Mouse (Mus musculus) spleen, adult 12 weeks (tissue): Measurements from ENCODE around the gene Zfp672.
"Not testable (repeated sequence)": the region's sequence is repeated elsewhere in the genome, so short reads cannot be mapped to it uniquely, and the experiment has no call there.

Source experiments
- DNase-seq: peaks from one replicate; pipeline ENCODE4 v3.0.0; 2022; ENCODE audit warnings: low spot score

Zfp672 gene

DNA sequence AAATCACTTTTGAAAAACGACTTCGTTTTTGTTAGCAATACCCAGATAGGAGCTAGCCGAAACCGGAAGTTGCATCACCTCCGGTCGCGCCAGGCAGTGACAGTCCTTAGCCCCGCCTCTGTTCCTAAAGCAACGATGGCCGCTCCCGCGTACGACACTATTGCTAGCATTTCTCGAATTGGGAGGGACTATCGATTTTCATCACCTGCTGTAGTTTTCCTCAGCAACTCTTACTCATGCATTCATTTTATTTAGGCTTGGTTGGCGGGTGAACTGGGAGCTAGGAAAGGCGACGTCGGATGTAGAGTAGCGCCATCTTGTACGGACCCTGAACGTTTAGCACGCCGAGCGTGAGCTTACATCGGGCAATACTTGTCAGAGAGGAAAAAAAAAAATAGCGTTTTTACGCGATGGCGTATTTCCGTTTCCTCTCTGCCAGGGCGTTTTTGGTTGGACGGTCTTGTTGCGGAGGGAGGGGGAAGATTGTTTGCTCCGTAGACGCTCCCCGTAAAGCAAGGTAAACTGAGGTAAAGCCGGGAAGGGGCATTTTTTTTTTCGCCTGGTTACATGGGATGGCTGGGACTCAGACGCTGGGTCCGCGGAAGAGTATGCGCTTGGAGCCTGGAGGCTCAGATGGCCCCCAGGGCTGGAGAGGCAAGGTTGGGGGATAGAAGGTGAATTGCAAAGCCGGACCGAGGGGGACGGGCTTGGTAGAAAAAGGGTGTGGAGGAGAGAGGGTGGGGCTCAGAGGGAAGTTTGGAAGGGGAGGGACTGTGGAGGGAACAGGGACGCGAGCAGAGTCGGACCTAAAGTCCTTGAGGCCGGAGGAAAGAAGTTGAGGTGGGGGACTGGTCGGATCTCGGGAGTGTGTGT lies at the start of gene Zfp672, which contains the start of gene Sh3bp5l:
Gene Zfp672 (minus strand): TSS at position 64 of the 873 bp plus-strand sequence.
Gene Sh3bp5l (plus strand): TSS at position 449 of the 873 bp plus-strand sequence.
- peak; percentile 86 for DNase-seq

DNA sequence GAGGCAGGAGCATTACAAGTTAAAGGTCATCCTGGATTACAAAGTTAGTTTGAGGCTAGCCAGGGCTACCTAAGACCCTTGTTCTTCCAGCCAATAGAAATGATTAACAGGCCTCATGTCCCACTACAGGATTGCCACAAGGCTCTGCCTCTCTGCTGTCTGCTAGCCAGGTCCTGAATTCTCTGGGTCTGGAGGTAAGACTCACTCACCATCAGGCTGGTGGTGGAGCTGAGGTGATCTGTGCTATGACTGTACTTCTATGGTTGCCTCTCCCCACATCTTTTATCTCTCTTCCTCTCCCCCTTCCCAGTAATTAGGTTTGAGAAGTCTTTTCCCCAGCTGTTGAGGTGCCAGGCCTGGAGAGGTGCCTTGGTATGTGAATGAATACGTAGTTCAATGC lies 49.4 kb upstream of the Zfp672 start:
- DNase-seq = no peak

DNA sequence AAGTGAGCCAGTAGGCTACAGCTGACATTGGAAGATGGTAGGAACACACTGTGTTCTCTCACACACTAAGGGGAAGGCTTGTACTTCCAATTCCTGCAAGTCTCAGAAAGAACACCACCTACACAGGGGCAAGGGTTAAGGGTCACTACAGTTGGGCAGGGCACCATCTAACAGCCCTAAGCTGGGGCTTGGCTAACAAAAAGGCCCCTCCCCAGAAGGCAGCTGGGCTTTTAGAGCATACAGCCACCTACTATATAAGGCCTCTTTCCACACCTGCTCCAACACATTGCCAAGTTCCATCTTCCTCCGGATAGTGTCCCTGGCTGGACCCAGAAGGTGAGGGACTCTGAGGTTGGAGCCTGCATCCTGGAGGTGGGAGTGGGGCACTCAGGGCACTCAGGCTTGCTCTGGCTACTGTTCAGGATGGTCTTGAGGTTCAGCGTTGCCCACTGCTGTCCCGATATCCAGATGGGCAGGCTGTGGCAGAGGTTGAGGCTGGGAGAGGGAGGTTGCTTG lies 48.7 kb upstream of the Zfp672 start, which contains the start of gene Lypd8:
Gene Lypd8 (plus strand): TSS at position 281 of the 516 bp plus-strand sequence.
- no peak for DNase-seq

DNA sequence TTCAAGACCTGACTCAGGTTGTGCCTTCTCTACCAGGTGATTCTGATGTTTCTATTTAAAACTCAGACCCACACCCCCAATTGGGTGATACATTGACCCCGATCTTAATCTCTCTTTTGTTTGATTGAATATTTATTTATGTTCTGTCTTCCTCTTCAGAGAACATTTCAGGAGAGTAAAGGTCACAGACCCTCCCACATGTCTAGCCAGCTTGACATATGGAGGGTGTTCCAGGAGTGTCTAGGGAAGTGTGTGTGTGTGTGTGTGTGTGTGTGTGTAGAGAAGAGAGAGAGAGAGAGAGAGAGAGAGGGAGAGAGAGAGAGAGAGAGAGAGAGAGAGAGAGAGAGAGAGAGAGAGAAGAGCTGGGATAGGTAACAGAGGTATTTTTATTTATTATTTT lies 47.5 kb upstream of the Zfp672 start:
- DNase-seq = no peak

DNA sequence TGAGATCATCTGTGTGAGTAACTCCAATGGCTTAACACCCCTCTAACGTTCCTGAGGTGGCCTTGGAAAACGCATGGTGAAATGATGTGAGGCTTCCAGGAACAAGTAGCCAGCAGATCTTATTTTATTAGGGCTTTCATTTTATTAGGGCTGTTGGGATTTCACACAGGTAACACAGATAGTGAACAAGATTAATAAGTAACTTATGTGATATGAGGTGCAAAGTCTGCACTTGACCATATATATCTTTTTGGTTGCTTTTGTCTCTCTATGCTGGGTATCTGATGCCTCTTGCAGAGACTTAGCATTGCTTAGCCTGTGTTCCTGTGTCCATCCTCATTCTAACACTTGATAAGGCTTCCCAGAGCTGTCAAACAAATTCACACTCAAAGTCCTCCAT lies 47.1 kb upstream of the Zfp672 start:
- DNase-seq = no peak

DNA sequence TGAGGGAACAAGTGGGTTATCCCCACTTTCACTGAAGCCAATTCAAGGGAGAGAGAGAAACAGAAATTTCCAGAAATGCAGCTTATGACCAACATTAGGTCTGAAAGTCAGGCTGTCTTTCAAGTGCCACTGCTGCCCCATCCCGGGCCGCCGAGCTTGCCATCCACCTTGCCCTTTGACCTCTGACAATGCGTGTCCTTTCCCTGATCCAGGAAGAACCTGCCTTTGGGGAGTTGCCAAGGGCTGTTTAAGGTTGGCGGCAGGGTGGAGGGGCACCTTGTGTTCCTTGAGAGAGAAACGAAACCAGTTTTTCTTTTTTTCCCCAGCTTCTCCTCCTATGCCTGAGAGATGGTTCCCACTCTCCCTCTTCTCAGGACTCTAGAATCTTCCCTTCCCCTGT lies 36.1 kb upstream of the Zfp672 start:
- DNase-seq = not testable (repeated sequence)

DNA sequence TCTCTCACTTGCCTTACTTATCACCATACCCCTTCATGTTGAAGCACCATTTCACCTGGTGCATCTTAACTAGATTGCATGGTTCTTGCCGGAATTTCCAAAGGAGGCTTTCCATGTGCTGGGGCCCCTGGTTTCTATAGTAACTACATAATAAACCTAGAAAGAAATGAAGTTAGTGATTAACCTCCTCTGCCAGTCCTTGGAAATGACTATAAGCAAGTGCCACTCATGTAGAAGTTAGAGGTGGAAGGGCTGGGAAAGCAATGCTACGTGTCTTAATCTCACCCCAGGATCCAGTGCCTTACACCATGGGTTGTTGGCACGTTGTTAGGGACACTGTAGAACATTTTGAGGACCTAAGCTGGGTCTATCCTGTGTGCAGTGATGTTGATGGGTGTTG lies 34.3 kb upstream of the Zfp672 start:
- DNase-seq = no peak

DNA sequence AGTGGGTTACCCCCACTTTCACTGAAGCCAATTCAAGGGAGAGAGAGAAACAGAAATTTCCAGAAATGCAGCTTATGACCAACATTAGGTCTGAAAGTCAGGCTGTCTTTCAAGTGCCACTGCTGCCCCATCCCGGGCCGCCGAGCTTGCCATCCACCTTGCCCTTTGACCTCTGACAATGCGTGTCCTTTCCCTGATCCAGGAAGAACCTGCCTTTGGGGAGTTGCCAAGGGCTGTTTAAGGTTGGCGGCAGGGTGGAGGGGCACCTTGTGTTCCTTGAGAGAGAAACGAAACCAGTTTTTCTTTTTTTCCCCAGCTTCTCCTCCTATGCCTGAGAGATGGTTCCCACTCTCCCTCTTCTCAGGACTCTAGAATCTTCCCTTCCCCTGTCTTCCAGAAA lies 32.4 kb upstream of the Zfp672 start:
- DNase-seq = not testable (repeated sequence)

DNA sequence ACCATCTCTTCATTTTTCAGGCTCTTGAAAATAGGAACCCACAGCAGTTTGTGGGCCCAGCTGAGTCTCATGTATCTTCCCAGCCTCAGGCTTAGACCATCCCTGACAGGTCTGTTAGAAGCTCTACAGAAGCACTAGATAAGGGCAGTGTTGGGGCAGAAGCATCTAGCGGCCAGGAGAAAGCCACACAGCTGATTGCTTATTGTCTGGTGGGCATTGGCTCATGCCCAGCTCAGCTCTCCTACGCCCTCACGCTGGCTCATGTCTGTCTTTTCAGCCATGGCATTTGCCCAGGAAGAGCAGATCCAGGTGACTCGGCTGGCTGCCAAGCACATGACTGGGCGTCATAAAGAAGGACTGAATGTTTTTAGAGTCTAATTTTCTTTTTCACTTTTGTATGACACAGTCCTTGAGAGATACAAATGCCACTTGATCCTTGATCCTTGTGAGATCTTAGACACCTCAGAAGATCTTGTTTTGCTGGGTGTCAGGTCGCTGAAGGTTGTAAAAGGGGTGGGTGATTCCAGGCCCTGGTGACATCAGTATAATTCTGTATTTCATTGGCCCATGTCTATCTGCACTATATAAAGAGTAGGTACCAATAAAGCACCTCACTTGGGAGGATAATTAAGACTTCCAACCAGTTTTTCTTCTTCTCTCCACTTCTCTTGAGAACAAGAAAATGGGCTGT lies 27.9 kb upstream of the Zfp672 start:
- DNase-seq = no peak

DNA sequence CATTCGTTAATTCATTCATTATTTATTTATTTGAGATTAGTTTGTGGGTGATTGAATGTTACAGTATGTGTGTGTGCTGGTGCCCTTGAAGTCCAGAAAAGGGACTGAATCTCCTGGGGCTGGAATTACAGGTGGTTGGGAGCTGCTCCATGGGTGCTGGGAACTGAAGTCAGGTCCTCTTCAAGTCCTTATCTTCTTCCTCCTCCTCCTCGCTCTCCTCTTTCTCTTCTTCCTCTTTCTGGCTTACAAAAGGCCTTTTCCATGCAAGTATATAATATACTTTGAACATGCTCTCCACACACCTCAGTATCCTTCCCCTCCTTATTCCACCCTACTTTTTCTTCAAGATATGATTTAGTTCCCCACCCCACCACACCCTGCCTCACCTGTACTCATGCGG lies 26.9 kb upstream of the Zfp672 start:
- DNase-seq = no peak

DNA sequence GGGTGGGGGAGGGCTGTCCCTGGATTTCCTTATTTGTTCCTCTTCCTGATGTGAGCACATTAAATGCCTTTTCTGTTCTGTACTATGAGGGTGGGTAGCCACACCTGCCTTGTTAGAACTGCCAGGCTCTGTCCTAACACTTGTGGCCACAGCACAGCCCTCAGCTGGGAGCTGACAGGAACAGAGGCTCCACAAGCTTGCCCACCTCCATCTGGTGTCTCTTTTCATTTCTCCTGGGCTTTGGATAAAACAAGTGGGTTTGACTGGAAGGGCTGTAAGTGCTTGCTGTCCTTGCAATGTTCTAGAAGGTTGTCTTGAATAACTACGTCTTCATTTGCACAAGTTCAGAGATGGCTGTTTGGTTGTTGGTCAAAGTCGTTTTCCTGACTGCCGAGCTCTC lies 24.8 kb upstream of the Zfp672 start:
- DNase-seq = no peak

DNA sequence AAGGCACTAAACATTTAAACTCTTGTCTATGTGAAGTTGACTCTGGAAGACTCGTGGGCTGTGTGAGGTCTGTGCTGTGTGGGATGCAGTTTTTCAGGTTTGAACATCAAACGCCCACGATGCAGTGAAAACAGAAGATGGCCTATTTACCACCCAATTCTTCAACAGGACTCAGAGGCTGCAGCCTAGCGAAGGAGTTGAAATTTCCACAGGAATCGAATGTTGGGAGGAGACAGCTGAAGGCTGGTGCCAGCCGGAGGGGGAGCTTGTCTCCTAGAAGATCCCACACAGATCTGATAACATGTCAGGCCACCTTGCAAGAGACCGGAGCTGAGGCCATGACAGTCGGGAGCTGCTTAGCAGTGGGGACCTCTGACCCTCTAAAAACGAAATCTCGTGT lies 24.3 kb upstream of the Zfp672 start:
- DNase-seq = no peak

DNA sequence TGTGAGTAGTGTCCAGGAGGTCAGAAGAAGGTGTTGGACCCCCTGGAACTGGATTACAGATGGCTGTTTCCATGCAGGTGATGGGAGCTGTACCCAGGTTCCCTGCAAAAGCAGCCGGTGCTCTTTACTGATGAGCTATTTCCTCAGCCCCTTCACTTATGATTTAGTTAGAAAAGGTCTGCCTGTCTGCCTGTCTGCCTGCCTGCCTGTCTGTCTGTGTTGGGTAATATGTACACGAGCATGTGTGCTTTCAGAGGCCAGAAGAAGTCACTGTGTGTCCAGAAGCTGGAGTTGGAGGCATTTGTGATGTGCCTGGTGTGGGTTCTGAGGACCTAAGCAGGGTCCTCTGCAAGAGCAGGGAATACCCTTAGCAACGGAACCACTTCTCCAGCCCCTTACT lies 23.6 kb upstream of the Zfp672 start:
- no peak for DNase-seq

DNA sequence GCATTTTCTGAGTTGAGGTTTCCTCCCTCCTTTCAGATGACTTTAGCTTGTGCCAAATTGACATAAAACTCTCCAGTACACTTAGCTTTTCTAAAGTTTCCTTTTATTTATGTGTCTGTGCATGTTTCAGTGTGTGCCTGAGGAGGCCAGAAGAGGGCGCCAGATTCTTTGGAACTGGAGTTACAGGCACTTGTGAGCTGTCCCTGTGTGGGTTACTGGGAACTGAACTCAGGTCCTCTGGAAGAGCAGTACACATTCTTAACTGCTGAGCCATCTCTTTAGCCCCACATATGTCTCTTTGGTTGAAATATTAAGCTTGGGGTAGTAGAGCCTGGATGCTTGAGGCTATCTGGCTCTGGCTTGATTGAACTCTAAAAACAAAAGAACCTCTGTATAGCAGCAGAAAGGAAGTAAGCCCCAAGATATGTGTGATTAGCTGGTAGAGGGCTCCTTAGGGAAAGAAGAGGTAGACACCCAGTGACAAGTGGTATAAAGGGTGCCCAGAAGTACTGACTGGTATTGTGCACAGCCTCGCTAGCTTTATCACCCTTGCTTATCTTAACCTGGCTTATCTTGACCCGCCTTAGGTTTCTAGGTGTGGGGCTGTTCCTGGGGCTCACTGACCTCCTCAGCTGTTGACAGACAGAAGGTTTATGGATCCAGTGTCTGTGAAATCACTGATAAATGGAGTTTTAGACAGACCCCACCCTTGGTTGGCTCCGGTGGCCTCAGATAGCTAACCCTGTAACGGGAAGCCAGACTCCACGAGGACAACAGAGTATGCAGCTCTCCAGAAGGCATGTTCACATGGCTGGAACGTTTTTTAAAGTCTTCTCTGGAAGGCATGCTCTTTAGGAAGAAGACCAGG lies 22.8 kb upstream of the Zfp672 start:
- peak; percentile 54 for DNase-seq

DNA sequence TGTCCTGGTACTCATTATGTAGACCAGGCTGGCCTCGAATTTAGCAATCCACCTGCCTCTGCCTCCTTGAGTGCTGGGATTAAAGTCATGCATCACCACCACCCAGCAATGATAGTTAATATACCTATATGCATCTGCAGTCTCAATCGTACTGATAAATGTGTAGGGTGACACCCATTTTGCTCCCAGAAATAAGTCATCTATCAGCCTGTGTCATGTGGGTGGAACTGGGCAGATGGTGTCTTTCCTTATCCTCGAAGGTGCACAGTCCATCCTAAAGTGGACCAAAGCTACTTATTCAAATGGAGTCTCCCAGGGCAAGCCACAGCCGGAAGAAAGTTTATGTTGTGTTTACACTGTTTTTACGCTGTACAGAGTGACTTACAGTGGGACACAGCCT lies 21.0 kb upstream of the Zfp672 start:
- DNase-seq = no peak

DNA sequence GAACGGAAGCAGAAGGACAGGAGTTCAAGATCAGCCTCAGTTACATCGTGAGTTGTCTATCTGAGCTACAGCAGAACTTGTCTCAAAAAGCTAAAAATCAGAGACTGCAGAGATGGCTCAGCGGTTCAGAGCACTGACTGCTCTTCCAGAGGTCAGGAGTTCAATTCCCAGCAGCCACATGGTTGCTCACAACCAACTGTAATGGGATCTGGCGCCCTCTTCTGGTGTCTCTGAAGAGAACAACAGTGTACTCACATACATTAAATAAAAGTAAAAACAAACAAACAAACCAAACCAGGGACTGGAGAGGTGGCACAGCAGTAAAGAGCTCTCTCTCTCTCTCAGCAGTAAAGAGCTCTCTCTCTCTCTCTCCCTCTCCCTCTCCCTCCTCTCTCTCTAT lies 20.5 kb upstream of the Zfp672 start:
- DNase-seq = no peak

DNA sequence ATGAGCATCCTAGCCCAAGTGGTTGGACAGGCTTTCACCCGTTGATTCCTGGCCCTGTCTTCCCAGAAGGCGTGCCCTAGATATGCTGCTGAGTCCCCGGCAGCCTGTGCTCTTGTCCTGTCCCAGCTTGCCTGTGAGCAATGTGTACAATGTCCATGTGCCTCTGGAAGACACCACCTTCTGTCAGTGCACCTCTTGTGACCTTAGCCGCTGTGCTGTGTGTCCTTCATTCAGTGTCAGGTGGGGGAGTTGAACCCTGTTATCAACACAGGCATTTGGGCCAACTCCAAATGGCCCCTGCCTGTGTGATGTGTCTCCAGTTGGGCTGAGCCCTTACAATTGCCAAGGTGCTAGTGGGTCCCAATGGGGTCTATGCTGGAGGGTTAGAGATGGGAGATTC lies 16.6 kb upstream of the Zfp672 start:
- DNase-seq = no peak

DNA sequence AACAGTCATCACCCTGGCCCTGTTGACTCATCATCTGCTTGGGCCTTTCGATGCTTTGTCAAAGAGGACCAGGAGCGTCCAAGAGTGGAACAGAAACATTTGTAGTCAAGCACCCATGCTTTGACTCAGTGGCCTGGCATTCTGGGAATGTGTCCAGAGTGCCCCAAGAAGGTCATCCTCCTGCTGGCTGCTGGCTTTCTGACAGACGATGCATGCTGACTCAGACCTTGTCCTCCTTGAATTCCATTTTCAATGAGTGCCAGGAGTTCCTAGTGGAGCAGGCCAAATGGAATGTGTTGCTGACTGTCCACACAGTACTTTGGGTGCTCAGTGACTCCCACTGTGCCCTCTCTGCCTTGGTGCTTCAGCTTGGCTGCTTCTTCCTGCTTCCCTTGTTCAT lies 4.6 kb upstream of the Zfp672 start:
- DNase-seq = no peak

DNA sequence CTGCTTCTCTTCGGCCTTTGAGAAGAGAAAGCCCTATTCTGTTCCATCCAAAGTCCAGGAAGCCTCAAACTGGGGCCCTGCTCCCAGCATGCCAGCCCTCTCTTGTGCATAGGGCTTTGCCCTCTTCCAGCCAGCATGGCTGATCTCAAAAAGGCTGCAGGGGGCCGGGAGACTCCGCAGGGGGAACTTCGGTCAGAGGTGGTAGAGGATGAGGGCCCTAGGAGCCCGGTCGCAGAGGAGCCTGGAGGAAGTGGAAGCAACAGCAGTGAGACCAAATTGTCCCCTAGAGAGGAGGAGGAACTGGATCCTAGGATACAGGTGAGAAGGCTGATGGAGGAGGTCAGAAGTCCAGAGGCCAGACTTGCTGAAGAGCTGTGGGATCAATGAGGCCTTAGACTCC lies 1.4 kb upstream of the Zfp672 start:
- no peak for DNase-seq

DNA sequence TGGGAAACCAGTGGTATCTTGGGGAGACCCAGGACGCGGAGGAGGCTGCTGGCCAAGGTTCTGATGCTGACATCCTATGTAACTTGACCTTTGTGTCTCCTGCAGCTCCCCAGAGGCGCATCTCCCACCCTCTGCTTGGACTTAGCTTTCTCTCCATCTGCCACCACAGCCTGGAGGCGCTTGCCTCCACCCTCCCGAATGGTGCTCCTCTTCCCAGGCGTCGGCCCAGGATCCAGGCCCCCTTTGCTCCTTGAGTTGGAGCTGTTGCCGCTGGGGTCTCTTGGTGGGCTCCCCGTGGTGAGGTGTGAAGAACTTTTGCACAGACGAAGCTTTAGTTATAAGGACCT lies 983 bp upstream of the Zfp672 start:
- DNase-seq = no peak

DNA sequence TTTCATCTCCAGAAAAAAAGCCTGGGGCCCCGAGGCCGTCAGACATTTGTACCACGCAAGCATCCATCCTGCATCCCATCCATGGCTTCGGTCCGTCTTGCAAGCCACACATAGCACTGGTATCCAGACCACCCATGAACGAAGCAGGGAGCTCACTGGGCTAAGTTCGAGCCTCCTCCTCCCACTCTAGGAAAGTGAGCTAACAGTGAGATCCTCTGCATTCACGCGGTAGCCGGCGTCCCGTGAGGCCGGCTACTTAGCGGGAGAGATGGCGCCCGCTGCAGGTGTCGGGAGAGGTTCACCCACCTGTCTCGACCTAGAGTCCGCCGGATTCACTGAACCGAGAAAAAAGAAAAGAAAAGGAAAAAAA lies 248 bp downstream of the Zfp672 start:
- no peak for DNase-seq

DNA sequence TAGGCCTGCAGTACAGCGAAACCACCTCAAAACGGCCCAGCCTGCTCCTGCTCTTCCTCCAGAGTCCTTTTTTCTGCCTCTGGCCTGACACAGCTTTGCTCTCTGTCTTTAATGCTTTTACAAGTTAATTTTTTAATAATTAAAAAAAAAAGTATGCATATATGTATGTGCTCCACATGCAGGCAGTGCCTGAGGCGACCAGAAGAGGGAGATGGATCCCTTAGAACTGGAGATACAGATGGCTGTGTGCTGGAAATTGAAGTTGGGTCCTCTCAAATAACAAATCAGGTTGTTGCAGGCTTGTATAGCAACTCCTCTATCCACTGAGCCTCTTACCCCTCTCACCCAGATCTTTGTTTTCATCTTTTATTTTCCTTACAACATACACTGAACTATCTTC lies 3.4 kb downstream of the Zfp672 start:
- DNase-seq = no peak
